Mouse (Mus musculus): ENCODE results near the gene Olfr1195. TPM values are rescaled to one million over a fixed set of nuclear protein-coding genes. Genes with fewer than 3 reads are reported as not detected.

Olfr1195 gene
- total RNA-seq (2012; rRNA removed) (not detected in 2 replicates), total RNA-seq (2014; rRNA removed) (not detected in 2 replicates), polyA plus RNA-seq (2012; ENCODE audit: insufficient read length, low read depth) (not detected in 2 replicates)

DNA sequence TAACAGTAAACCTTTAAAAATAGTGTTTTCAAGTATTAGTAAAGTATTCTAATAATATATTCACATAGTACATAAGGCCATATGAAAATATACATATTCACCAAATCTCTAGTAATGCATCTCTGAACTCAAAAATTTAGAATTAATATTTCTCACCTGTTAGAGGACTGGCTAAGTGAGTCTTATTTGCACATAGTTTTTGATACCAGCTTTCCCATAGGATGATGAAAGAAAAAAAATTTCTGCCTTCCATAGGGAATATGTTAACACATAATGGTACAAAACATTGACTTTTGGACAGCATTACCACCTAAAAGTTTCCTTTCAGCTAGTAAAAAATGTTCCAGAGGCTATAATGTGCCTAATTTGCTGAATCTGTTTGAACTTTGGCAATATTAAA lies at the start of gene Olfr1195:
TSS of gene Olfr1195 (minus strand) at position 101 of the 400 bp plus-strand sequence.
- dilution Hi-C loops (cut with MboI; ENCODE audit: extremely low pct_ligation_motif_present, extremely low pct_unique_long_range_greater_than_20kb, low sequenced_read_pairs) = no loop called here

DNA sequence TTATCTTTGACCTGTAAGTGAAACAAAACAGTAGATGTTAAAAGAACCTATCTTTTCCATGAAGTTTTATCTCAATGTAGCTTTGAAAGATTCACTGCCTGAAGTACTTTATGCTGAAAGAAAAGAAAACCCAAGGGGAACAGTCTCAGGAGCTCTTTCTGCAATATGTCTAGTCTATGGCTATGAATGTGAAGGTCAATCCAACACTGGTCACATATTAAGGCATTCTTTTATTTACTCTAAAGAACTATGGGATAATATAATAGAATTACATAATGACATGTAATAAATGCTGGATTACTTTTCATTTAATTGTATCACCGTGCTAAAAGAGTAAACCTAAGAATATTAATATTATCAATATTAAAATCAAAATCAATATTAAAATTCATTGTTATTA lies 43.3 kb upstream of the Olfr1195 start, which contains the start of gene Olfr1197:
TSS of gene Olfr1197 (minus strand) at position 101 of the 400 bp plus-strand sequence.
- in situ Hi-C loops (cut with MboI; ENCODE audit: low pct_ligation_motif_present, low pct_unique_long_range_greater_than_20kb, low sequenced_read_pairs) = no loop called here
- no peak within 1 kb of the TSS for H3K9ac ChIP-seq (ENCODE audit: insufficient read depth, low read depth)
- no peak within 1 kb of the TSS for H3K27ac ChIP-seq (ENCODE audit: insufficient read depth, low read depth)
- TF ChIP-seq ETS1 (conservative IDR thresholded peaks at IDR 0.05; ENCODE audit: low read depth, low read length) (no peak), ELF1 (IDR thresholded peaks at IDR 0.05; ENCODE audit: low read depth, low read length) (no peak), NELFE (IDR thresholded peaks at IDR 0.05; ENCODE audit: low read depth, low read length) (no peak), ZC3H11A (IDR thresholded peaks at IDR 0.05; ENCODE audit: low read depth, low read length) (no peak), IRF4 (IDR thresholded peaks at IDR 0.05; ENCODE audit: low read depth, low read length) (no peak), USF2 (conservative IDR thresholded peaks at IDR 0.05; ENCODE audit: low read depth, low read length) (no peak), PAX5 (IDR thresholded peaks at IDR 0.05; ENCODE audit: low read length) (no peak), MAFK (IDR thresholded peaks at IDR 0.05; ENCODE audit: insufficient replicate concordance, low read length) (no peak), ZKSCAN1 (IDR thresholded peaks at IDR 0.05; ENCODE audit: borderline replicate concordance, low read depth, low read length) (no peak), MAZ (IDR thresholded peaks at IDR 0.05; ENCODE audit: low read depth, low read length) (no peak), TBP (conservative IDR thresholded peaks at IDR 0.05; ENCODE audit: low read depth, low read length) (no peak), MYC (IDR thresholded peaks at IDR 0.05; ENCODE audit: low read depth, low read length) (no peak), ZNF384 (IDR thresholded peaks at IDR 0.05; ENCODE audit: low read depth, low read length) (no peak), GABPA (IDR thresholded peaks at IDR 0.05; ENCODE audit: insufficient replicate concordance, low read depth, low read length) (no peak), USF1 (IDR thresholded peaks at IDR 0.05; ENCODE audit: low read depth, low read length) (no peak), MXI1 (IDR thresholded peaks at IDR 0.05; ENCODE audit: low read depth, low read length) (no peak), BHLHE40 (IDR thresholded peaks at IDR 0.05; ENCODE audit: low read depth, low read length) (no peak), JUND (conservative IDR thresholded peaks at IDR 0.05; ENCODE audit: low read depth, low read length) (no peak), HCFC1 (IDR thresholded peaks at IDR 0.05; ENCODE audit: low read depth, low read length) (no peak)
- H3K9me3 ChIP-seq (replicated peaks; ENCODE audit: low read length) = peaks cover 4% of the 10 kb centered on the region
- no peak within 1 kb of the TSS for H3K4me2 ChIP-seq (ENCODE audit: insufficient read depth, low read depth, poor library complexity, severe bottlenecking)
- H3K79me2 ChIP-seq (replicated peaks; ENCODE audit: control insufficient read depth, extremely low read depth, insufficient read depth, poor library complexity, severe bottlenecking) = no peaks in the 10 kb centered on the region
- dilution Hi-C loops (cut with MboI; ENCODE audit: extremely low pct_ligation_motif_present, extremely low pct_unique_long_range_greater_than_20kb, low sequenced_read_pairs) = no loop called here
- H3K4me1 ChIP-seq (ENCODE audit: control insufficient read depth in 1 of 2, insufficient read depth in 2 of 2) = no peaks in the 10 kb centered on the region
- no peaks in the 10 kb centered on the region for H3K27me3 ChIP-seq (replicated peaks)
- H3K36me3 ChIP-seq (replicated peaks in 1 of 2; ENCODE audit: control insufficient read depth in 1 of 2, insufficient read depth in 1 of 2, low read length in 1 of 2) = no peaks in the 10 kb centered on the region
- no peak for DNase-seq (ENCODE audit: extremely low read depth)
- no peak within 1 kb of the TSS for H3K4me3 ChIP-seq (replicated peaks in 1 of 3; ENCODE audit: low read depth in 2 of 3, low read length in 2 of 3, poor library complexity in 1 of 3)

More for the DNA sequence above, at the start of gene Olfr1195:
- DNase-seq (ENCODE audit: extremely low read depth) = no peak
- no peak for TF ChIP-seq CHD1 (IDR thresholded peaks at IDR 0.05; ENCODE audit: low read depth, low read length)
- TF ChIP-seq NRF1 (IDR thresholded peaks at IDR 0.05; ENCODE audit: low read depth, low read length) = no peak
- H3K79me2 ChIP-seq (replicated peaks; ENCODE audit: control insufficient read depth, extremely low read depth, insufficient read depth, poor library complexity, severe bottlenecking) = no peaks in the 10 kb centered on the region
- H3K4me3 ChIP-seq (replicated peaks in 1 of 3; ENCODE audit: low read depth in 2 of 3, low read length in 2 of 3, poor library complexity in 1 of 3) = no peak within 1 kb of the TSS
- no peak within 1 kb of the TSS for H3K9ac ChIP-seq (ENCODE audit: insufficient read depth, low read depth)
- H3K4me2 ChIP-seq (ENCODE audit: insufficient read depth, low read depth, poor library complexity, severe bottlenecking) = no peak within 1 kb of the TSS
- no peaks in the 10 kb centered on the region for H3K36me3 ChIP-seq (replicated peaks in 1 of 2; ENCODE audit: control insufficient read depth in 1 of 2, insufficient read depth in 1 of 2, low read length in 1 of 2)
- H3K4me1 ChIP-seq (ENCODE audit: control insufficient read depth in 1 of 2, insufficient read depth in 2 of 2) = no peaks in the 10 kb centered on the region
- no peaks in the 10 kb centered on the region for H3K27me3 ChIP-seq (replicated peaks)
- H3K9me3 ChIP-seq (replicated peaks; ENCODE audit: low read length) = peaks cover 7% of the 10 kb centered on the region
- H3K27ac ChIP-seq (ENCODE audit: insufficient read depth, low read depth) = no peak within 1 kb of the TSS
- in situ Hi-C loops (cut with MboI; ENCODE audit: low pct_ligation_motif_present, low pct_unique_long_range_greater_than_20kb, low sequenced_read_pairs) = no loop called here

All from CH12.LX (cell line).